Mouse (Mus musculus): Measurements from ENCODE around the gene AI837181.

DNA sequence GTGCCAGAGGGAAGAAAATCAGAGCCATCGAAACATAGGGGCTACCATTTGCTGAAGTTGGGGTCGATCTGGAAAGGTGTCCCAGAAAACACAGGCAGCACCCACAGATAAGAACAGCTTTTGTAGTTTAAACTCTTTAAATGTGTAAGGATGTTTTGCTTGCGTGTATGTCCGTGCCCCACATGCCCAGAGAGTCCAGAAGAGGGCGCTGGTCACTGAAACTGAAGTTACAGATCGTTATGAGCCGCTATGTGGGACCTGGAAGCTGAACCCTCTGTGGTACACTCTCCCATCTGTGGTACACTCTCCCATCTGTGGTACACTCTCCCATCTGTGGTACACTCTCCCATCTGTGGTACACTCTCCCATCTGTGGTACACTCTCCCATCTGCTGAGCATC lies 17.8 kb upstream of the AI837181 start:
- peak; percentile 71; the same call in 1 of the 2 replicates for TF ChIP-seq CTCF (IDR thresholded peaks at IDR 0.05; ENCODE audit: extremely low read depth, insufficient read length, insufficient replicate concordance, low read depth, low read length)
- TF ChIP-seq POLR2A (IDR thresholded peaks at IDR 0.05; ENCODE audit: low read depth, low read length), result no peak
